Mouse (Mus musculus): ENCODE data around the gene Fth1. TPM values are rescaled to one million over a fixed set of nuclear protein-coding genes. Genes with fewer than 3 reads are reported as not detected.

The Fth1 gene
- polyA plus RNA-seq, 1 experiment from 2014 or later = 2,252 TPM

DNA sequence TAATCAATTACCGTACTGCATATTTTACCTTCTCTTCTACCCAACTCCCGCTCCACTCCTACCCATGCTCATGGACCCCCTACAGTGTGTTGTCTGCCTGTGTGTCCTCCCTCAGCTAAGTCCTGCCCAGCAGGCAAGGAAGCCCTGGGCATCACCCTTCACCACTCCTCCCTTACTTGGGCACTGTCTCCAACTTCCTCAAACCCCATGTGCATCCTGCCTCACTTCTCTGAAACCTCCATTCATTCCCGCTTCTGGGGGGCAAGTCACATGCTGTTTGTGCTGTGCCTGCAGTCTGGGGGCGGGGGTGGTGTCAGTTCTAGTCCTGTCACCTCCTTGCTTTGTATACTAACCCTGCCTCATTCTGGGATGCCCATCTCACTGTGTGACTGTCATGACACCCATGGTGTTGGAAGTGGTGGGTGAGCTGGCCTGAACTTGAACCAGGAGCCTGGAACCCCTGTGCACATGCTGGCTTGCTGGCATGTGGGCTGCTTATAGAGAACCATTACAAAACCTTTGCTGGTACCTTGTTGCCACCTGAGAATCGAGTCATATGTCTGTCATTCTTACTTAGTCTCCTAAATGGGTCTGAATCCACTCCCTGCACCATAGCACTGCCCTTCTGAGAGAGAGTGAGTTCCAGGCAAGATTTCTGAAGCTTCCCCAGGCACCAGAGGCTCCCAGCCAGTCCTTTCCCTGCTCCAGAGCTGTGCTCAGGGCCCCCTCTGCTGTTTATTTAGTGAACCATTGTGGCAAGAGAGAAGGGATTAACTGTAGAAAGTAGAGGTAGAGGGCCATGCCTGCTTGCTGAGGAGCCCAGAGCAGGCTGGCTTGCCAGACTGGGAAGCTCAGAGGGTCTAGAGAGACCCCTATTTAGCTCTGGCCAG lies 42.3 kb downstream of the Fth1 start:
- ATAC-seq (replicated peaks; ENCODE audit: extremely low read depth, insufficient read depth, low FRiP score) = no peak
- 0 out of 2 replicates have a peak overlapping the region, but pooled peaks have one; percentile 0 for H3K9ac ChIP-seq (ENCODE audit: low read length)
- H3K4me2 ChIP-seq (ENCODE audit: low read depth, low read length) = no peak overlapping the region
- H3K36me3 ChIP-seq (ENCODE audit: control insufficient read depth, insufficient read depth) = no peaks in the 10 kb centered on the region
- no peaks in the 10 kb centered on the region for H3K27me3 ChIP-seq (ENCODE audit: control insufficient read depth, insufficient read depth, low read length)
- peak overlapping the region; percentile 41 for H3K27ac ChIP-seq (ENCODE audit: low read length)
- no peaks in the 10 kb centered on the region for H3K9me3 ChIP-seq (replicated peaks; ENCODE audit: control insufficient read depth, low read length)
- 63% methylated on average over 5 of the region's 5 CpGs for WGBS
- H3K4me1 ChIP-seq (ENCODE audit: control insufficient read depth, insufficient read depth, low read length) = peaks cover 41% of the 10 kb centered on the region
- H3K4me3 ChIP-seq (ENCODE audit: low read length) = no peak overlapping the region

DNA sequence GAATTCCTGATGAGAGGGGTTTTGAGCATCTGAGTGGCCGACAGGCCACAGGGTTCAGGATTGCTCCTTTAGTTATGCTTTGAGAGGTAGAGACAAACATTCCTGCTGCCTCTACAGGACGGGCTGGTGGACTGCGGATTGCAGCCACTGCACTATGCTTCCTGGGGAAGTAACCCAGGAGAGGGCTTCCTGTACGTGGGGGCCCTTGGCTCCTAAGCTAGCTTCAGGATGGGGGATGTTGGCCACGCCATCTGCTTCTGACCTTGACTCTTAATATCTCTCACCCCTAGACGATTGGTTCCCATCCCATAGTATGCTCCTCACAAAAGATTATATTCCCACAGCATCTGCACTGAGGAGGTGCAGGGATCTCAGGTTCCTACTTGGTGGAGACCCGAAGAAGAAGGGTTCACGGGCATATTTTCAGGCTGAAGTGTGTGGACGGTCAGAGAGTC lies 42.9 kb downstream of the Fth1 start:
- H3K9ac ChIP-seq (ENCODE audit: low read length) = no peak overlapping the region
- no peaks in the 10 kb centered on the region for H3K9me3 ChIP-seq (replicated peaks; ENCODE audit: control insufficient read depth, low read length)
- peak overlapping the region; percentile 56 for H3K27ac ChIP-seq (ENCODE audit: low read length)
- H3K27me3 ChIP-seq (ENCODE audit: control insufficient read depth, insufficient read depth, low read length) = no peaks in the 10 kb centered on the region
- H3K4me1 ChIP-seq (ENCODE audit: control insufficient read depth, insufficient read depth, low read length) = peaks cover 38% of the 10 kb centered on the region
- no peak overlapping the region for H3K4me2 ChIP-seq (ENCODE audit: low read depth, low read length)
- H3K36me3 ChIP-seq (ENCODE audit: control insufficient read depth, insufficient read depth) = no peaks in the 10 kb centered on the region
- WGBS = 53% methylated on average over 9 of the region's 9 CpGs
- no peak for ATAC-seq (replicated peaks; ENCODE audit: extremely low read depth, insufficient read depth, low FRiP score)
- H3K4me3 ChIP-seq (ENCODE audit: low read length) = no peak overlapping the region

DNA sequence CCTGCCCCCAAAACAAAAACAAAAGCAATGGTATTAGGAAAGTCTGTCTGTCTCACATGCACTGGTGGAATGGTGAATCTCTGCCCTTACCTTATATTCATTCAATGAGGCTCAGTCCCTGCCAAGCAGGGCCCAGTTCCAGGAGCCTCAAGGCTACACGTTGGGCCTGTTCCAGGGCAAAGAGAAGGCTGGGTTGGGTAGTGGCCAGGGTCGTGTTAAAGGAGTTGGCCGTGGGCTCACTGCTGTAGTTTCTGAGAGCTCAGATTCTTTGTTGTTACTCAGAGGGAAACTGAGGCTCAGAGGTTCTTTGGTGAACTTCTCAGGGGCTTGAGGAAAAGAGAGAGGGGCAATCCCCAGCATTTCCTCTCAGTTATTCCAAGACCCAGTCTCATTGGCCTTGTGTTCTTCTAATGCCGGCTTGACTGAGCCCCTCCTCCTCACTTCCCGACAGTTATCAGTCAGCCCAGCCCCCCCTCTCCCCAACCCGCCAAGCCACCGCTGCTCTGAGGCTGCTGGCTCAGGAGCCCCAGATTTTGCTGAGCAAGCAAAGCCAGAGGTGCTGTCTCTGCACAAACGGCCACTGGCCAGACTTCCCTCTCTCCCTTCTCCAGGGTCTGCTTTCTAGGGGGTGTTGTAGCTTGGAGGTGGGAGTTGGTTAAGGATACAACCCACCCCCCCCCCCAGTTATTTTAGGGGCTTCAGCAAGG lies 44.9 kb downstream of the Fth1 start:
- H3K27ac ChIP-seq (ENCODE audit: low read length) = peak overlapping the region; percentile 79
- peak overlapping the region; percentile 31 for H3K9ac ChIP-seq (ENCODE audit: low read length)
- peak; percentile 66 for ATAC-seq (replicated peaks; ENCODE audit: extremely low read depth, insufficient read depth, low FRiP score)
- no peak overlapping the region for H3K4me3 ChIP-seq (ENCODE audit: low read length)
- WGBS = 7% methylated on average over 8 of the region's 8 CpGs
- no peaks in the 10 kb centered on the region for H3K36me3 ChIP-seq (ENCODE audit: control insufficient read depth, insufficient read depth)
- peaks cover 30% of the 10 kb centered on the region for H3K4me1 ChIP-seq (ENCODE audit: control insufficient read depth, insufficient read depth, low read length)
- no peaks in the 10 kb centered on the region for H3K27me3 ChIP-seq (ENCODE audit: control insufficient read depth, insufficient read depth, low read length)
- no peaks in the 10 kb centered on the region for H3K9me3 ChIP-seq (replicated peaks; ENCODE audit: control insufficient read depth, low read length)
- H3K4me2 ChIP-seq (ENCODE audit: low read depth, low read length) = peak overlapping the region; percentile 31; the same call in 1 of the 2 replicates

DNA sequence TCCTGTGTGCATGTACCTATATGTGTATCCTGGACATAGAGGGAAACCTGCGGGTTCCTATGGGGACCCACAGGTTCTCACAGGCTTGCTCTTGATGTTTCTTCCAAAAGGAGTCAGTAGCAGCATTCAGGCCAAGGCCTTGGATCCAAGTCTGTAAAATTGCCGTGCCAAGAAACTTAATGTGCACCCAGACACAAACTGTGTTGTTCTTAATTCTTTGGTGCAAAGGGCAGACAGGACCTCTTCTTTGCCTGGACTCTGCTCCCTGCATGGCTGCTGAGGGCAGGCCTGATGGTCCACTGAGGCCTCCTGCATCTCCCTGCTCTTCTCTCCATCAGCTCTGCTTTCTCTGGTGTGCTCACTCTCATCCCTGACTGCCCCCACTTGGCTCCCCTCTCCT lies 49.3 kb downstream of the Fth1 start:
- H3K9me3 ChIP-seq (replicated peaks; ENCODE audit: control insufficient read depth, low read length) = no peaks in the 10 kb centered on the region
- H3K4me3 ChIP-seq (ENCODE audit: low read length) = no peak overlapping the region
- H3K9ac ChIP-seq (ENCODE audit: low read length) = no peak overlapping the region
- no peak for ATAC-seq (replicated peaks; ENCODE audit: extremely low read depth, insufficient read depth, low FRiP score)
- peaks cover 17% of the 10 kb centered on the region for H3K4me1 ChIP-seq (ENCODE audit: control insufficient read depth, insufficient read depth, low read length)
- H3K27me3 ChIP-seq (ENCODE audit: control insufficient read depth, insufficient read depth, low read length) = no peaks in the 10 kb centered on the region
- 88% methylated on average over 2 of the region's 2 CpGs for WGBS
- H3K4me2 ChIP-seq (ENCODE audit: low read depth, low read length) = no peak overlapping the region
- H3K36me3 ChIP-seq (ENCODE audit: control insufficient read depth, insufficient read depth) = no peaks in the 10 kb centered on the region
- no peak overlapping the region for H3K27ac ChIP-seq (ENCODE audit: low read length)

DNA sequence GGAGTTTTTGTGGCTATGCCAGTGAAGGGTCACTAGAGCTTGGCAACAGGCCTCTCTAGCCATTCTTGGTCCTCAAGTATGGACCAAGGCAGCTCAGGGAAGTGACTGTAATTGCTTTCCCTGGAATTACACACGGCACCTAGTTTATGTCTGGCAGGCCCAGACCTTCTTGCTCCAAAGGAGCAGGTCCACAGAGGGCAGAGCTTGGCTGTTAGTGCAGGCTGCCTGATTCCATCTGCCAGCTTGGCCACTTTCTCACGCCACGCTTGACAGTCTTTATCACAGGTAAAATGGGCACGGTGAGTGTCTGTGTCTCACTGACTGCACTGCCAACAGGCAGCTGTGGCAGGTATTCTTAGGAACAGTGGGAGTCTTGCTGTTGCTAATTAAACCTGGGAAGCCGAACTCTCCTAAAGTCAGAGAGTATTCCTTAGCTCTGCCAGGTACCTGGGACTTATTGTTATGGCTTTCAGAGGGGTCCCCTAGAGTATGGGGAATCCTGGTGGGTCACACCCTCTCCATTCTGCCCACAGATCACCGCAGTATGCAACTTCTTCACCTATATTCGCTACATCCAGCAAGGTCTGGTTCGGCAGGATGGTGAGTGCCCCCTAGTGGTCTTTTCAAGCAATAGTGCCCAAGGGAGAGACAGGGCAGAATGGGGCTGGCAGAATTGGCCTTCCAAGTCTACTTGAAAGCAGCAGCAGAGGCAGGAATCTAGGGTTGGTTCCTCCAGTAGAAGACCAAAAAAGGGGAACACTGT lies 53.0 kb downstream of the Fth1 start:
- 0 out of 2 replicates have a peak, but pooled peaks have one; percentile 11 for ATAC-seq (replicated peaks; ENCODE audit: extremely low read depth, insufficient read depth, low FRiP score)

DNA sequence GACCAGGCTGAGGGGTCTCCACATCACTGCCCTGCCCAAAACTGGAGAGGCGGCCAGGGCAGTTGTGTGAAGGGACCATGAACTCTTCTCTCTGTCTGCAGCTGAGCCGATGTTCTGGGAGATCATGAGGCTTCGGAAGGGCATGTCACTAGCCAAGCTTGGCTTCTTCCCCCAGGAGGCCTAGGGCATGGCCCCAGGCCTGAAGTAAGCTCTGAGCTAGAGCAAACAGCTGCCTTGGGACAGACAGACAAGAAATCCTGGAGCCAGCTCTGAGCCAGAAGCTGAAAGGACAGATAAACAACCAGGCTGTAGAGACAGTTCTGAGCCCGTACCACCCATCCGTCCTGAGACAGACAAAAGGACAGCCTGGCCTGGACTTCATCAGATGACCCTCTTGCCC lies 54.0 kb downstream of the Fth1 start:
- Histone ChIP-seq H3K27me3 (ENCODE audit: control insufficient read depth, insufficient read depth, low read length) (no peaks in the 10 kb centered on the region), H3K4me3 (ENCODE audit: low read length) (no peak overlapping the region), H3K9me3 (replicated peaks; ENCODE audit: control insufficient read depth, low read length) (no peaks in the 10 kb centered on the region), H3K9ac (ENCODE audit: low read length) (no peak overlapping the region), H3K4me1 (ENCODE audit: control insufficient read depth, insufficient read depth, low read length) (peaks cover 21% of the 10 kb centered on the region), H3K36me3 (ENCODE audit: control insufficient read depth, insufficient read depth) (no peaks in the 10 kb centered on the region), H3K4me2 (ENCODE audit: low read depth, low read length) (no peak overlapping the region), H3K27ac (ENCODE audit: low read length) (no peak overlapping the region)
- 81% methylated on average over 5 of the region's 5 CpGs for WGBS
- no peak for ATAC-seq (replicated peaks; ENCODE audit: extremely low read depth, insufficient read depth, low FRiP score)

More for the DNA sequence above, 53.0 kb downstream of the Fth1 start:
- Histone ChIP-seq H3K9ac (ENCODE audit: low read length) (no peak overlapping the region), H3K36me3 (ENCODE audit: control insufficient read depth, insufficient read depth) (no peaks in the 10 kb centered on the region), H3K27ac (ENCODE audit: low read length) (no peak overlapping the region), H3K4me2 (ENCODE audit: low read depth, low read length) (no peak overlapping the region), H3K4me1 (ENCODE audit: control insufficient read depth, insufficient read depth, low read length) (peaks cover 12% of the 10 kb centered on the region), H3K27me3 (ENCODE audit: control insufficient read depth, insufficient read depth, low read length) (no peaks in the 10 kb centered on the region), H3K9me3 (replicated peaks; ENCODE audit: control insufficient read depth, low read length) (no peaks in the 10 kb centered on the region), H3K4me3 (ENCODE audit: low read length) (no peak overlapping the region)
- WGBS = 43% methylated on average over 8 of the region's 8 CpGs

Other genes starting within 250 kb of the Fth1 start
- not detected in 2 replicates for gene Scgb2a2, start 133.0 kb upstream of the Fth1 start, polyA plus RNA-seq (2015; fragmentation: Nextera tagmentation; extraction: Ambion mirVana)
- gene Incenp, start 81.0 kb upstream of the Fth1 start, polyA plus RNA-seq (2015; fragmentation: Nextera tagmentation; extraction: Ambion mirVana) = 67.3 and 72.1 TPM in 2 replicates
- gene Best1, start 21.0 kb downstream of the Fth1 start, polyA plus RNA-seq (2015; fragmentation: Nextera tagmentation; extraction: Ambion mirVana) = 0.28 and 0.30 TPM in 2 replicates
- 22.1 and 24.0 TPM in 2 replicates for gene Rab3il1, start 21.1 kb downstream of the Fth1 start, polyA plus RNA-seq (2015; fragmentation: Nextera tagmentation; extraction: Ambion mirVana)
- gene Fads3, start 61.0 kb downstream of the Fth1 start, polyA plus RNA-seq (2015; fragmentation: Nextera tagmentation; extraction: Ambion mirVana) = 31.5 and 46.1 TPM in 2 replicates
- 31.5 and 31.7 TPM in 2 replicates for gene Fads2, start 121.1 kb downstream of the Fth1 start, polyA plus RNA-seq (2015; fragmentation: Nextera tagmentation; extraction: Ambion mirVana)
- gene Fads1, start 202.3 kb downstream of the Fth1 start, polyA plus RNA-seq (2015; fragmentation: Nextera tagmentation; extraction: Ambion mirVana) = 39.8 and 44.7 TPM in 2 replicates
- 323 and 360 TPM in 2 replicates for gene Tmem258, start 223.4 kb downstream of the Fth1 start, polyA plus RNA-seq (2015; fragmentation: Nextera tagmentation; extraction: Ambion mirVana)
- 51.6 and 54.9 TPM in 2 replicates for gene Fen1, start 223.6 kb downstream of the Fth1 start, polyA plus RNA-seq (2015; fragmentation: Nextera tagmentation; extraction: Ambion mirVana)

Data from heart, embryonic 16.5 days (tissue).